Mouse (Mus musculus) heart, embryonic 16.5 days (tissue): Measurements from ENCODE around the gene Cirbp. TPM values are rescaled to one million over a fixed set of nuclear protein-coding genes. Genes with fewer than 3 reads are reported as not detected.

Experiments used
- ATAC-seq: fragments of 200-750 bp; cut with Nextera tagmentation; replicated peaks from 2 replicates; pipeline ENCODE4 v1.8.0; 2017; ENCODE audit warnings: moderate number of reproducible peaks; ENCODE audit not compliant: insufficient read depth, low FRiP score; ENCODE audit errors: extremely low read depth
- H3K27ac ChIP-seq: fragments of 300-500 bp; sonication (generic); 2 replicates; pipeline ENCODE4 v1.5.1; 2014; ENCODE audit warnings: mild to moderate bottlenecking, low read length, control low read depth, moderate library complexity
- H3K27me3 ChIP-seq: fragments of 300-500 bp; sonication (generic); 2 replicates; pipeline ENCODE4 v1.6.1; 2014; ENCODE audit warnings: low read length, mixed read lengths; ENCODE audit not compliant: control insufficient read depth, insufficient read depth
- H3K36me3 ChIP-seq: fragments of 300-500 bp; sonication (generic); 2 replicates; pipeline ENCODE4 v1.6.1; 2014; ENCODE audit not compliant: control insufficient read depth, insufficient read depth
- H3K4me1 ChIP-seq: fragments of 300-500 bp; sonication (generic); 2 replicates; pipeline ENCODE4 v1.6.1; 2014; ENCODE audit warnings: low read length, mixed read lengths; ENCODE audit not compliant: control insufficient read depth, insufficient read depth
- H3K4me2 ChIP-seq: fragments of 300-500 bp; sonication (generic); 2 replicates; pipeline ENCODE4 v1.6.1; 2014; ENCODE audit warnings: low read depth, mild to moderate bottlenecking, control low read depth, low read length
- H3K4me3 ChIP-seq: fragments of 300-500 bp; sonication (generic); 2 replicates; pipeline ENCODE4 v1.5.1; 2014; ENCODE audit warnings: mild to moderate bottlenecking, control low read depth, low read length
- H3K9ac ChIP-seq: fragments of 300-500 bp; sonication (generic); 2 replicates; pipeline ENCODE4 v1.6.1; 2014; ENCODE audit warnings: low read length, control low read depth
- H3K9me3 ChIP-seq: fragments of 300-500 bp; sonication (generic); replicated peaks from 2 replicates; pipeline ENCODE4 v1.6.1; 2016; ENCODE audit warnings: low read length; ENCODE audit not compliant: control insufficient read depth
- WGBS: fragments of 180-500 bp; shearing (Covaris S2); extraction: QIAGEN DNeasy Blood & Tissue Kit; methylation state at CpG from one replicate; pipeline ENCODE4 v1.1.7; 2014; 5-methylcytosine and 5-hydroxymethylcytosine counted together
- polyA plus RNA-seq: library from polyadenylated mRNA; unstranded; fragments of >200 nt; fragmentation: Nextera tagmentation; extraction: Ambion mirVana; gene quantifications from 2 replicates; pipeline ENCODE4 v1.2.1, GENCODE M21; 2015

Gene Cirbp
- polyA plus RNA-seq, 1 experiment from 2014 or later, result 87.6 TPM

DNA sequence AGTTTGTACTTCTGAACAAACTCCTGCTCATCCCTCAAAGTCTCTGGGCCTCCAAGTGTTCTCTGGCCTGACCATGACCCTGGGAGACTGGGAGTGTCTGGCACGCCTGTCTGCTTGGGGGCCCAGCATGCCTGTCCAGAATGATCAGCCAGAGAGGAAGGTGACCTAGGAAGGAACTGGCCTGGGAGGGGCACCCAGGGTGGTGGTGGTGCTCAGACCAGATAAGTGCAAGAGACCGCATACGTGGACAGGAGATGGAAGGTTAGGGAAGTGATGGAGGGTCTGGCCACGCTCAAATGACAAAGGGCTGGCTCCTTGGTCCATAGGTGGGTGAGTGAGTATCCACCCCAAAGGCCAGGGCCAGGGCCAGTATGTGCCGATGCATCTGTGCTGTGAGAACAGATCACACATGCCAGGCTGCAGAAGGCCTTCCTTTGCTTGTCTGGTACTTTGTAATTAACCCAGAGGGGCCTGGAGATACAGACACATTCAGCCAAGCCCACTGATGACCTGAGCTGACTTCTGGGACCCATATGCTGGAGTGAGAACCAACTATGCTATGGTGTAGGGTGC, 18.6 kb upstream of the Cirbp start:
- H3K4me2 ChIP-seq, result peak overlapping the region; percentile 91
- no peak for ATAC-seq
- H3K36me3 ChIP-seq, result peaks cover 31% of the 10 kb centered on the region
- H3K4me3 ChIP-seq, result peak overlapping the region; percentile 92; the same call in 1 of the 2 replicates
- peak overlapping the region; percentile 96 for H3K9ac ChIP-seq
- peaks cover 49% of the 10 kb centered on the region for H3K4me1 ChIP-seq
- H3K9me3 ChIP-seq, result no peaks in the 10 kb centered on the region
- 49% methylated on average over 5 of the region's 5 CpGs for WGBS
- peak overlapping the region; percentile 100 for H3K27ac ChIP-seq
- H3K27me3 ChIP-seq, result no peaks in the 10 kb centered on the region

- Histone ChIP-seq H3K4me3 (peak within 1 kb of the TSS; percentile 92), H3K4me1 (peaks cover 54% of the 10 kb centered on the region), H3K4me2 (peak within 1 kb of the TSS; percentile 91), H3K9me3 (no peaks in the 10 kb centered on the region), H3K36me3 (peaks cover 38% of the 10 kb centered on the region), H3K27ac (peak within 1 kb of the TSS; percentile 100), H3K9ac (peak within 1 kb of the TSS; percentile 96), H3K27me3 (no peaks in the 10 kb centered on the region)
- under 1% methylated on average over 39 of the region's 42 CpGs for WGBS
- peak; percentile 41 for ATAC-seq
These were observed 17.8 kb upstream of the Cirbp start, which contains the start of gene Midn for GRCm38 (mm10) chr10:80147719-80148601. Gene Midn (plus strand): TSS chr10:80148272.

GRCm38 (mm10) chr10:80148610-80149290, 17.0 kb upstream of the Cirbp start:
- Histone ChIP-seq H3K4me2 (peak overlapping the region; percentile 91), H3K4me3 (peak overlapping the region; percentile 92), H3K27me3 (no peaks in the 10 kb centered on the region), H3K4me1 (peaks cover 55% of the 10 kb centered on the region), H3K9ac (peak overlapping the region; percentile 96), H3K36me3 (peaks cover 41% of the 10 kb centered on the region), H3K27ac (peak overlapping the region; percentile 100), H3K9me3 (no peaks in the 10 kb centered on the region)
- 1% methylated on average over 57 of the region's 57 CpGs for WGBS
- peak; percentile 41 for ATAC-seq

DNA sequence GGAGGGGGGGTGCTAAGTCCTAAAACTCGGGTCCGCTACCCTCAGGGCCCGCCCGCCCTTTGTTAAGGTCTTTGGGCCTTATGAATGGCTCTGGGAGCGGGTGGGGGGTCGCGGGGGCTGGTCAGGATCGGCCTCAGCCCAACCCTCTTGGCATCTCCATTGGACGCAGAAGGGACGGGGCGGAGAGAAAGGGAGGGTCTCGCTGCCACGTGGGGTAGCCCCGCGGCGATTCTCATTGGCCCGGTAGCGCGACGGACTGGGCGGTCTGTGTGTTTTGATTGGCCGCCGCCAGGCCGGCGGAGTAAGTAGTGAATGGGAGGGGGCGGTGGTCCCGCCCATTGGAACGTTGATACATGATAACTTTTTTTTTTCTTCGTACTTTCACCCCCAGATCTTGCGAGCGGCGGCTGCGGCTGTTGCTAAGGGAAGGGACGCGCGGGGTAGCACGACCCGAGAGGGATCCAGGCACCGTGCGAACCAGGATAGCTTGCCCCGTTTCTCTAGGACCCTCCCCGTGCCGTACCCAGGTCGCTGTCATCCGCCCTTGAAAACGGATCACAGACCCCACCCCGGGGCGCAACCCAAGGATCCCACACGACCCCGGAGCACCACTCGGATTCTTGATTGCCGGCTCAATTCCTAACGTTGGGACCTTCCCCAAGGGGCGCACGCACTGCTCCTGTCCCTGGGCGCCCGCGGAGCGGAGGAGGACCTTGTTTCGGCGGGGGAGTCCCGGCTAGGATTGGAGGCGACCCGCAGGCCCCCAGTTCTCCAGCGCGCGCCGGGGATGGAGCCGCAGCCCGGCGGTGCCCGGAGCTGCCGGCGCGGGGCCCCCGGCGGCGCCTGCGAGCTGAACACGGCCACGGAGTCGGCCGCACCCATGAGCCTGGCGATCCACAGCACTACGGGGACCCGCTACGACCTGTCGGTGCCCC, 16.2 kb upstream of the Cirbp start:
- Histone ChIP-seq H3K36me3 (peaks cover 41% of the 10 kb centered on the region), H3K4me3 (peak overlapping the region; percentile 92), H3K4me2 (peak overlapping the region; percentile 91), H3K9me3 (no peaks in the 10 kb centered on the region), H3K9ac (peak overlapping the region; percentile 99), H3K27me3 (no peaks in the 10 kb centered on the region), H3K4me1 (peaks cover 57% of the 10 kb centered on the region), H3K27ac (peak overlapping the region; percentile 100)
- ATAC-seq, result peak; percentile 79
- under 1% methylated on average over 84 of the region's 88 CpGs for WGBS

GRCm38 (mm10) chr10:80150226-80151210, 15.3 kb upstream of the Cirbp start:
- H3K4me1 ChIP-seq, result peaks cover 64% of the 10 kb centered on the region
- H3K9me3 ChIP-seq, result no peaks in the 10 kb centered on the region
- peak overlapping the region; percentile 92 for H3K4me3 ChIP-seq
- H3K27ac ChIP-seq, result peak overlapping the region; percentile 98
- under 1% methylated on average over 58 of the region's 71 CpGs for WGBS
- peak overlapping the region; percentile 99 for H3K9ac ChIP-seq
- peaks cover 43% of the 10 kb centered on the region for H3K36me3 ChIP-seq
- peak overlapping the region; percentile 91 for H3K4me2 ChIP-seq
- ATAC-seq, result no peak
- no peaks in the 10 kb centered on the region for H3K27me3 ChIP-seq

DNA sequence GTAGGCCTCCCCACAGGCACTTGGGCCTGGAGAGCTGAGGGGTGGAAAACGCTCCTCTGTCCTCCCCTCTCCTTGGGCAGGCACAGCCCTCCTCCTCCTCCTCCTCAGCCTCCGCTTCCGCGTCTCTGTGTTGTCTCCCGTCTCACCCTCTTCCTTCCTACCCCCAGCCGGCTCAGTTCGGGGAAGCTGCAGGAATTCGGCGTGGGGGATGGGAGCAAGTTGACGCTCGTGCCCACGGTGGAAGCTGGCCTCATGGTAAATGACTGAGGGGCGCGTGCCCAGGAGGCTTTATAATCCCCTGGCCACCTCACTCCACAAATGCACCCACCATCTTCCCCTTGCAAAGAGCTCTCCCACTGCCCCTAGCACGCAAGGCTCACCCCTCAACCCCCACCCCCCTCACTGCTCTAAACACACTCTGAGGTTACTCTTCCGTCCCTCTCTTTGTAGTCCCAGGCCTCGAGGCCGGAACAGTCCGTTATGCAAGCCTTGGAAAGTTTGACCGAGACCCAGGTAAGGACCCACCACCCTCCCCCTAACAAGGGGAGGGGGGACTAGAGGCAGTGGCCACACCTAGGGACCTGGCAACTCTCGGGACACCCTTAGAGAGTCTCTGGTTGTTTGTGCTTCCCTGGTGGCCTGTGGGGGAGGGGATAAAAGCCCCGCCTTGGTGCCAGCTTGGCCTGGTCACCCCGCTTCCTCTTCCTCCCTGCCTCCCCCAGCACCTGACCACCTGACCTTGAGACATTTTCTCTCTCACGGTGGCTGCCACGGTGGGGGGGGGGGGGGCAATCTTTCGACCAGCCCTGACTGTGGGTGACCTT, 14.4 kb upstream of the Cirbp start:
- Histone ChIP-seq H3K27me3 (no peaks in the 10 kb centered on the region), H3K9ac (peak overlapping the region; percentile 99), H3K36me3 (peaks cover 44% of the 10 kb centered on the region), H3K4me2 (peak overlapping the region; percentile 91), H3K4me1 (peaks cover 58% of the 10 kb centered on the region), H3K27ac (peak overlapping the region; percentile 98), H3K4me3 (peak overlapping the region; percentile 92), H3K9me3 (no peaks in the 10 kb centered on the region)
- WGBS, result under 1% methylated on average over 26 of the region's 26 CpGs
- ATAC-seq, result no peak

DNA sequence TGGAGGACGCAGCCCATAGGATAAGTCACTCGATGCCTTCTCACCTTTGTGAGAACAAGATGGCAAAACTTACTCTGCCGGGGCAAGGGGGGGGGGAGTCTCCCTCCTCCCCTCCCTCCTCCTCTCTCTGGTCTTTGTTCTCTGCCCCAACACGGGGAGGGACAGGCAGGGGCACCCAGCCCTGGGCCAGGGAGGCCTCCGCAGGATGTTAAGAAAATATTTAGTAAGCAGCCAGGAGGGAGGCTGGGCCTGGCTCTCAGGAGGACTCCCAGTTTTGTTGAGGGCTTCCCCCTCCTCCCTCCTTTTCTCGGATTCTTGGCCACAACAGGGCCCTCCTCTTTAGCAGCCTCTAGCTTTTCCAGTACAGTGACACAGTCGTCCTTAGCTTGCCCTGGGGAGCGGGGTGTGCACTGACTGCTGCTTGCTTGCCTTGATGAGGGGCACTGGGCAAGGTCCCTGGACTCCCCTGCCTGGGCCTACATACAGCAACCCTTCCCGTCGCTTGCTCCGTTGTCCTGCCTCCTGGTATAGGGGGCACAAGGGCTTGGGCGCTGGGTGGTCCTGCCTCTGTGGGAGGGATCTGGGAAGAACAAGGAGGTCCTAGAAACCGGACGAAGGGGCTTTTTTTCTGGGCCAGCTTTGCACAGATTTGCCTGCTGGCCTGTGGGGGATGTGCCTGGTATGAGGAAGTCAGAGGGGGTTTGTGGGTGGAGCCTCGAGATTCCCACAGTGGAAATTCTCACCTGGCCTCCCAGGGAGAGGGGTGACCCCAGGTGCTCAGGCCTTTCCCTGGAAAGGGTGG, 13.5 kb upstream of the Cirbp start:
- H3K9ac ChIP-seq, result peak overlapping the region; percentile 99
- H3K4me3 ChIP-seq, result peak overlapping the region; percentile 92
- no peaks in the 10 kb centered on the region for H3K27me3 ChIP-seq
- 6% methylated on average over 15 of the region's 15 CpGs for WGBS
- no peaks in the 10 kb centered on the region for H3K9me3 ChIP-seq
- peak overlapping the region; percentile 98 for H3K27ac ChIP-seq
- H3K4me2 ChIP-seq, result peak overlapping the region; percentile 91
- H3K36me3 ChIP-seq, result peaks cover 51% of the 10 kb centered on the region
- no peak for ATAC-seq
- peaks cover 58% of the 10 kb centered on the region for H3K4me1 ChIP-seq
